Mouse (Mus musculus): Measurements from ENCODE around the gene Fam180a. TPM values are rescaled to one million over a fixed set of nuclear protein-coding genes. Genes with fewer than 3 reads are reported as not detected.

Gene Fam180a
- not detected for total RNA-seq (2023)

DNA sequence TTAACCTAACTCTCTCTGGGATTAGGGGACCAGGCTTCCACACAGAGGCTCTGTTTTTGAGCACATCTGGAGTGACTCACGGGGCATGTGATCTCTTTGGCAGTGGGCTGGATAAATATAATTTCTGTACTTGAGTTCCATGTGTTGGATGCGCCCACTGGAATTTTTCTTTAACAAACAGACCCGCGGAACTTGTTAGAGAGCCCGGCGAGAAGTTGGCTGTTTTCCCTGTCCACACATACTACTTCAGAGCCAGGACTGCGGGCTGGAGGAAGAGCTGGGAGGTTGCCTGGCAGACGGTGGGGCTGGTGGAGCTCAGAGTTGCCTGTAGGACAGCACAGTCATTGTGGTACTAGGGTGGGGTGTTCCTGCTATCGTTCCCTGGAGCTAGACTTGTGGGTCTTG, at the start of gene Fam180a:
Gene Fam180a, minus strand, starts transcription at position 31 of the 405 bp plus-strand sequence.

DNA sequence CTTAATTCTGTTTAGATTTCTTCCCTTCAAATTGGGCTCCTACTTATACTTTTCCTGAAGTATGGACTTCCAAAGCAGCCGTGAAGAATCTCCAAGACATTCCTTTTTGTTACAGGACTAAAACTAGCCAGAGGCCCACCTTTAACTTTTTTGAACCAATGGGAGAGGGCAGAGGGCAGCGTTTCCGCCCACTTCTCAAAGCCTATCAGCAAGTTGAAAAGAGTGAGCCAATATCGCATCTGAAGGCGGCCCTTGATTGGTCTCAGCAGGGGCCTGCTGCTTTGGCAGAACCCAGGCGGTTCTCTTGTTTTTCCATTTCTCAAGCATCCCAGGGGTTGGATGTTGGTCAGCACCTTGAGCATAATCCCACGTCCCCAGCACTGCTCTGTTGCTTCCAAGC, 17.9 kb downstream of the Fam180a start, which contains the start of gene Slc13a4:
Gene Slc13a4, minus strand, starts transcription at position 95 of the 400 bp plus-strand sequence.

Other genes with a start within 250 kb of the Fam180a start
- 10 to 100 TPM; 24.2 to 30.9 TPM for gene Cnot4, start 192.4 kb downstream of the Fam180a start, total RNA-seq (2023)
- 10 to 100 TPM; 37.0 to 42.7 TPM for gene Nup205, start 148.7 kb downstream of the Fam180a start, total RNA-seq (2023)
- not detected for gene Slc13a4, start 18.0 kb downstream of the Fam180a start, total RNA-seq (2023)
- 100 to 1,000 TPM; 131 to 135 TPM for gene Mtpn, start 213.7 kb upstream of the Fam180a start, total RNA-seq (2023)